20 mouse cellular contexts compared by ENCODE assay signal in genomic region chr17:48326656-48327055, GRCm38 (mm10). TPM values are rescaled to one million over a fixed set of nuclear protein-coding genes. Genes with fewer than 3 reads are reported as not detected.
DNase-seq lines count a peak whose midpoint lies in the region; ATAC-seq lines count a peak whose summit lies in the region.
"Had no signal": no experiment of that assay in that cellular context is flagged by ENCODE, and none has a peak within 500 bp of the region (broad histone marks: within the 10 kb centered on the region; RNA-seq: fewer than 3 reads in every experiment).

No protein-coding gene starts in this region.

- no peak overlapping the region for H3K4me3 ChIP-seq in limb, embryonic 13.5 days
- H3K4me3 ChIP-seq in limb, embryonic 10.5 days = no peak overlapping the region
- H3K4me3 ChIP-seq: forebrain, embryonic 10.5 days; heart, embryonic 12.5 days; intestine, embryonic 15.5 days; midbrain, embryonic 13.5 days had no signal

- H3K36me3 ChIP-seq in limb, embryonic 13.5 days = no peaks in the 10 kb centered on the region
- no peaks in the 10 kb centered on the region for H3K36me3 ChIP-seq in limb, embryonic 10.5 days
- H3K36me3 ChIP-seq: forebrain, embryonic 10.5 days; heart, embryonic 12.5 days; intestine, embryonic 15.5 days; midbrain, embryonic 13.5 days had no signal

- intact Hi-C loops in left cerebral cortex, postnatal 36 days (cut with DNase I) = loop anchor here (5.0 kb wide), 2 partner anchors 46 to 66 kb away; no protein-coding TSS in a partner anchor
- intact Hi-C loops in heart, postnatal 14 days (cut with DNase I) = no loop called here

- peaks cover 4% of the 10 kb centered on the region; the same call in 1 of the 2 replicates for H3K4me1 ChIP-seq in limb, embryonic 13.5 days
- peaks cover 2% of the 10 kb centered on the region; the same call in 1 of the 2 replicates for H3K4me1 ChIP-seq in limb, embryonic 10.5 days
- H3K4me1 ChIP-seq: heart, embryonic 12.5 days; intestine, embryonic 15.5 days; midbrain, embryonic 13.5 days had no signal

- H3K4me2 ChIP-seq in limb, embryonic 13.5 days (replicated peaks) = no peak overlapping the region
- H3K4me2 ChIP-seq: heart, embryonic 12.5 days; intestine, embryonic 15.5 days; midbrain, embryonic 13.5 days had no signal

- DNase-seq in limb, embryonic 10.5 days (ENCODE audit: low spot score) = no peak
- DNase-seq in layer of hippocampus, adult 8-10 months (ENCODE audit: low spot score in 2 of 2) = peak; percentile 67 to 77
- peak; percentile 71 to 80 for DNase-seq in left cerebral cortex, postnatal 36 days (ENCODE audit: low spot score in 2 of 2)
- peak; percentile 97 for DNase-seq in telencephalon, adult 2 months (ENCODE audit: low read depth, low spot score)
- no peak for DNase-seq in thymus, postnatal 4 days
- DNase-seq in heart, postnatal 14 days = no peak
- DNase-seq in adrenal gland, postnatal 25 days = no peak
- DNase-seq: adrenal gland, postnatal 36 days; cerebellum, adult 11 months; gastrocnemius, postnatal 25 days; kidney, postnatal 10 days; liver, postnatal 0 days had no signal

- 43% methylated on average over 4 of the region's 4 CpGs for WGBS in limb, embryonic 13.5 days
- 87% methylated on average over 4 of the region's 4 CpGs for WGBS in limb, embryonic 10.5 days

- peak overlapping the region; percentile 1; the same call in 1 of the 2 replicates for H3K27ac ChIP-seq in limb, embryonic 13.5 days
- no peak overlapping the region for H3K27ac ChIP-seq in limb, embryonic 10.5 days
- H3K27ac ChIP-seq: forebrain, embryonic 10.5 days; intestine, embryonic 15.5 days; macrophage; midbrain, embryonic 13.5 days had no signal

- no peaks in the 10 kb centered on the region for H3K27me3 ChIP-seq in limb, embryonic 13.5 days
- H3K27me3 ChIP-seq in limb, embryonic 10.5 days (ENCODE audit: low read depth, poor library complexity, severe bottlenecking) = no peaks in the 10 kb centered on the region
- H3K27me3 ChIP-seq: heart, embryonic 12.5 days; intestine, embryonic 15.5 days; midbrain, embryonic 13.5 days had no signal

- ATAC-seq in limb, embryonic 13.5 days (ENCODE audit: low FRiP score, low read depth) = peak; percentile 69
- ATAC-seq: intestine, embryonic 15.5 days; midbrain, embryonic 13.5 days had no signal

- no peak overlapping the region for H3K9ac ChIP-seq in limb, embryonic 13.5 days
- H3K9ac ChIP-seq: heart, embryonic 12.5 days; intestine, embryonic 15.5 days; liver, postnatal 0 days; midbrain, embryonic 13.5 days had no signal

- no peaks in the 10 kb centered on the region for H3K9me3 ChIP-seq in limb, embryonic 13.5 days
- H3K9me3 ChIP-seq in limb, embryonic 10.5 days (replicated peaks) = no peaks in the 10 kb centered on the region
- H3K9me3 ChIP-seq: forebrain, embryonic 10.5 days; heart, embryonic 12.5 days; intestine, embryonic 15.5 days; midbrain, embryonic 13.5 days had no signal

RNA-seq across cellular contexts. Expression of gene B430306N03Rik, which starts 10.7 kb away (rescaled TPM):
- polyA plus RNA-seq in limb, embryonic 13.5 days (2015; fragmentation: Nextera tagmentation; extraction: Ambion mirVana) = 0.10 and 0.11 TPM in 2 replicates
- 0.09 TPM in 1 of 2 replicates, not detected in the other for polyA plus RNA-seq in limb, embryonic 10.5 days (2016; fragmentation: Nextera tagmentation; extraction: Ambion mirVana)
- under 1 TPM in 3 of 4 experiments, not detected in 1; 0.21 to 0.64 (median 0.43) TPM for total RNA-seq in layer of hippocampus, adult 8-10 months (2022)
- under 1 TPM in 1 of 2 experiments, not detected in 1; 0.07 TPM for total RNA-seq in left cerebral cortex, postnatal 36 days (2021)
- under 1 TPM; 0.10 to 0.20 TPM for total RNA-seq in heart, postnatal 14 days (2021)
- 0.12 TPM in 1 of 2 replicates, not detected in the other for total RNA-seq in adrenal gland, postnatal 25 days (2021)
- total RNA-seq: gastrocnemius, postnatal 25 days had no signal
- polyA plus RNA-seq: hindbrain, embryonic 11.5 days; midbrain, embryonic 13.5 days; neural tube, embryonic 11.5 days had no signal

RNA-seq across cellular contexts. Expression of gene Trem2, which starts 19.5 kb away (rescaled TPM):
- polyA plus RNA-seq in limb, embryonic 13.5 days (2015; fragmentation: Nextera tagmentation; extraction: Ambion mirVana) = 3.5 and 3.6 TPM in 2 replicates
- 0.51 and 0.59 TPM in 2 replicates for polyA plus RNA-seq in limb, embryonic 10.5 days (2016; fragmentation: Nextera tagmentation; extraction: Ambion mirVana)
- 100 to 1,000 TPM in 2 of 4 experiments, 10 to 100 TPM in 2; 12.2 to 201 (median 95.9) TPM for total RNA-seq in layer of hippocampus, adult 8-10 months (2022)
- total RNA-seq in left cerebral cortex, postnatal 36 days (2021) = 10 to 100 TPM in 1 of 2 experiments, 1 to 10 TPM in 1; 7.8 to 13.0 TPM
- 1 to 10 TPM; 1.9 to 2.5 TPM for total RNA-seq in heart, postnatal 14 days (2021)
- total RNA-seq in adrenal gland, postnatal 25 days (2021) = 1.00 and 1.7 TPM in 2 replicates

RNA-seq across cellular contexts. Expression of gene Treml2, which starts 27.4 kb away (rescaled TPM):
- polyA plus RNA-seq in limb, embryonic 13.5 days (2015; fragmentation: Nextera tagmentation; extraction: Ambion mirVana) = 0.15 and 0.51 TPM in 2 replicates
- polyA plus RNA-seq in limb, embryonic 10.5 days (2016; fragmentation: Nextera tagmentation; extraction: Ambion mirVana) = 0.25 and 0.54 TPM in 2 replicates
- total RNA-seq in layer of hippocampus, adult 8-10 months (2022) = 1 to 10 TPM in 2 of 4 experiments, under 1 TPM in 2; 0.14 to 2.8 (median 1.5) TPM
- total RNA-seq in left cerebral cortex, postnatal 36 days (2021) = under 1 TPM; 0.54 to 0.64 TPM
- under 1 TPM; 0.53 to 1.00 TPM for total RNA-seq in heart, postnatal 14 days (2021)
- total RNA-seq in adrenal gland, postnatal 25 days (2021) = 0.15 TPM in 1 of 2 replicates, not detected in the other

RNA-seq across cellular contexts. Expression of gene Treml1, which starts 33.1 kb away (rescaled TPM):
- polyA plus RNA-seq in limb, embryonic 13.5 days (2015; fragmentation: Nextera tagmentation; extraction: Ambion mirVana) = 1.1 and 1.3 TPM in 2 replicates
- 1.8 and 2.0 TPM in 2 replicates for polyA plus RNA-seq in limb, embryonic 10.5 days (2016; fragmentation: Nextera tagmentation; extraction: Ambion mirVana)
- total RNA-seq in layer of hippocampus, adult 8-10 months (2022) = under 1 TPM; 0.36 to 0.91 (median 0.74) TPM
- total RNA-seq in left cerebral cortex, postnatal 36 days (2021) = under 1 TPM; 0.54 to 0.82 TPM
- under 1 TPM; 0.22 to 0.29 TPM for total RNA-seq in heart, postnatal 14 days (2021)
- total RNA-seq in adrenal gland, postnatal 25 days (2021) = not detected in 2 replicates

Comparison
In these comparisons a context has a peak if more than half of its experiments do, and no peak if none do; other contexts are left out.
1. DNase-seq: peak in layer of hippocampus, adult 8-10 months (2 of 2), left cerebral cortex, postnatal 36 days (2 of 2) and telencephalon, adult 2 months (single experiment); none in limb, embryonic 10.5 days (single experiment), thymus, postnatal 4 days (single experiment), heart, postnatal 14 days (0 of 2) and adrenal gland, postnatal 25 days (single experiment).